Mouse (Mus musculus) heart, embryonic 11.5 days (tissue): ENCODE data around the gene Tkfc. TPM values are rescaled to one million over a fixed set of nuclear protein-coding genes. Genes with fewer than 3 reads are reported as not detected.
"Not testable (repeated sequence)": the region's sequence is repeated elsewhere in the genome, so short reads cannot be mapped to it uniquely, and the experiment has no call there.

Experiments used
- ATAC-seq: fragments of 200-750 bp; cut with Nextera tagmentation; replicated peaks from 2 replicates; pipeline ENCODE4 v1.8.0; 2017; ENCODE audit warnings: moderate library complexity; ENCODE audit not compliant: insufficient number of reproducible peaks, low FRiP score, low TSS enrichment
- H3K27ac ChIP-seq: fragments of 300-500 bp; sonication (generic); 2 replicates; pipeline ENCODE4 v1.5.1; 2014; ENCODE audit warnings: mild to moderate bottlenecking, low read depth, low read length
- H3K27me3 ChIP-seq: fragments of 300-500 bp; sonication (generic); 2 replicates; pipeline ENCODE4 v1.6.1; 2014; ENCODE audit warnings: mild to moderate bottlenecking, low read length, mixed read lengths; ENCODE audit not compliant: control insufficient read depth, insufficient read depth
- H3K36me3 ChIP-seq: fragments of 300-500 bp; sonication (generic); 2 replicates; pipeline ENCODE4 v1.6.1; 2014; ENCODE audit warnings: mild to moderate bottlenecking, low read length, moderate library complexity, mixed read lengths; ENCODE audit not compliant: control insufficient read depth, insufficient read depth
- H3K4me1 ChIP-seq: fragments of 300-500 bp; sonication (generic); 2 replicates; pipeline ENCODE4 v1.6.1; 2014; ENCODE audit warnings: low read length; ENCODE audit not compliant: control insufficient read depth, insufficient read depth
- H3K4me2 ChIP-seq: fragments of 300-500 bp; sonication (generic); 2 replicates; pipeline ENCODE4 v1.6.1; 2014; ENCODE audit warnings: mild to moderate bottlenecking, moderate library complexity
- H3K4me3 ChIP-seq: fragments of 300-500 bp; sonication (generic); 2 replicates; pipeline ENCODE4 v1.5.1; 2014; ENCODE audit warnings: low read depth, low read length
- H3K9ac ChIP-seq: fragments of 300-500 bp; sonication (generic); 2 replicates; pipeline ENCODE4 v1.6.1; 2014; ENCODE audit warnings: mild to moderate bottlenecking, low read depth, low read length, moderate library complexity
- H3K9me3 ChIP-seq: fragments of 300-500 bp; sonication (generic); replicated peaks from 2 replicates; pipeline ENCODE4 v1.6.1; 2016; ENCODE audit warnings: low read length; ENCODE audit not compliant: control insufficient read depth
- whole genome bisulfite sequencing: fragments of 180-500 bp; shearing (Covaris S2); extraction: QIAGEN DNeasy Blood & Tissue Kit; methylation state at CpG from one replicate; pipeline ENCODE4 v1.1.7; 2014; ENCODE audit not compliant: insufficient replicate concordance; 5-methylcytosine and 5-hydroxymethylcytosine counted together
- polyA plus RNA-seq: library from polyadenylated mRNA; unstranded; fragments of >200 nt; fragmentation: Nextera tagmentation; extraction: Ambion mirVana; gene quantifications from 2 replicates; pipeline ENCODE4 v1.2.1, GENCODE M21; 2014

Gene Tkfc
- polyA plus RNA-seq, 1 experiment from 2014 or later, result 14.3 TPM

GRCm38 (mm10) chr19:10557837-10558375 lies 47.5 kb downstream of the Tkfc start:
- not testable (repeated sequence) for H3K36me3 ChIP-seq, ATAC-seq, H3K4me2 ChIP-seq, H3K27ac ChIP-seq, H3K4me3 ChIP-seq, H3K9me3 ChIP-seq, H3K27me3 ChIP-seq, H3K9ac ChIP-seq
- peaks cover 16% of the 10 kb centered on the region for H3K4me1 ChIP-seq
- 70% methylated on average over 4 of the region's 4 CpGs for WGBS

GRCm38 (mm10) chr19:10557430-10557829 lies 48.0 kb downstream of the Tkfc start:
- Histone ChIP-seq H3K9me3 (no peaks in the 10 kb centered on the region), H3K4me1 (peaks cover 16% of the 10 kb centered on the region), H3K27me3 (no peaks in the 10 kb centered on the region), H3K9ac (no peak overlapping the region), H3K27ac (no peak overlapping the region), H3K4me2 (no peak overlapping the region), H3K4me3 (no peak overlapping the region), H3K36me3 (no peaks in the 10 kb centered on the region)
- WGBS, result 77% methylated on average over 2 of the region's 2 CpGs
- no peak for ATAC-seq

GRCm38 (mm10) chr19:10557001-10557400 lies 48.5 kb downstream of the Tkfc start:
- Histone ChIP-seq H3K9me3 (no peaks in the 10 kb centered on the region), H3K4me1 (peaks cover 16% of the 10 kb centered on the region), H3K9ac (no peak overlapping the region), H3K4me3 (no peak overlapping the region), H3K4me2 (no peak overlapping the region), H3K27me3 (no peaks in the 10 kb centered on the region), H3K36me3 (no peaks in the 10 kb centered on the region), H3K27ac (no peak overlapping the region)
- 57% methylated on average over 2 of the region's 2 CpGs for WGBS
- ATAC-seq, result no peak

- Histone ChIP-seq H3K4me3 (peak within 1 kb of the TSS; percentile 71), H3K27ac (peak within 1 kb of the TSS; percentile 77), H3K36me3 (peaks cover 1% of the 10 kb centered on the region; the same call in 1 of the 2 replicates), H3K4me1 (peaks cover 11% of the 10 kb centered on the region), H3K9ac (peak within 1 kb of the TSS; percentile 86), H3K9me3 (no peaks in the 10 kb centered on the region), H3K27me3 (no peaks in the 10 kb centered on the region), H3K4me2 (peak within 1 kb of the TSS; percentile 87)
- 1% methylated on average over 43 of the region's 43 CpGs for WGBS
- peak; percentile 92 for ATAC-seq
Measured at GRCm38 (mm10) chr19:10555624-10556510, 49.6 kb downstream of the Tkfc start, which contains the start of gene Tmem216. TSS of gene Tmem216 (minus strand) at chr19:10556238.

- Histone ChIP-seq H3K27ac (no peak overlapping the region), H3K27me3 (no peaks in the 10 kb centered on the region), H3K36me3 (peaks cover 42% of the 10 kb centered on the region), H3K4me3 (no peak overlapping the region), H3K4me2 (no peak overlapping the region), H3K9me3 (no peaks in the 10 kb centered on the region), H3K9ac (no peak overlapping the region), H3K4me1 (no peaks in the 10 kb centered on the region)
- 72% methylated on average over 5 of the region's 5 CpGs for WGBS
- no peak for ATAC-seq
Measured at GRCm38 (mm10) chr19:10539454-10539853, 66.0 kb downstream of the Tkfc start.

Other genes with a start within 250 kb of the Tkfc start
- 1.2 and 2.0 TPM in 2 replicates for gene Syt7, start 216.6 kb downstream of the Tkfc start, polyA plus RNA-seq
- 0.19 TPM in 1 of 2 replicates, not detected in the other for gene Lrrc10b, start 148.2 kb downstream of the Tkfc start, polyA plus RNA-seq
- gene Ppp1r32, start 122.7 kb downstream of the Tkfc start, polyA plus RNA-seq, result not detected in 2 replicates
- gene Cpsf7, start 80.4 kb downstream of the Tkfc start, polyA plus RNA-seq, result 39.3 and 41.2 TPM in 2 replicates
- gene Sdhaf2, start 79.5 kb downstream of the Tkfc start, polyA plus RNA-seq, result 51.7 and 62.6 TPM in 2 replicates
- 22.9 and 24.4 TPM in 2 replicates for gene Tmem216, start 49.4 kb downstream of the Tkfc start, polyA plus RNA-seq
- 12.8 and 14.3 TPM in 2 replicates for gene Cyb561a3, start 28.5 kb downstream of the Tkfc start, polyA plus RNA-seq
- 31.7 and 32.0 TPM in 2 replicates for gene Tmem138, start 28.3 kb downstream of the Tkfc start, polyA plus RNA-seq
- gene Ddb1, start 327 bp downstream of the Tkfc start, polyA plus RNA-seq, result 265 and 328 TPM in 2 replicates
- gene Vwce, start 28.6 kb upstream of the Tkfc start, polyA plus RNA-seq, result 0.46 and 0.55 TPM in 2 replicates
- not detected in 2 replicates for gene Pga5, start 72.4 kb upstream of the Tkfc start, polyA plus RNA-seq
- 21.9 and 22.5 TPM in 2 replicates for gene Vps37c, start 83.1 kb upstream of the Tkfc start, polyA plus RNA-seq
- 0.39 and 0.72 TPM in 2 replicates for gene Cd5, start 133.3 kb upstream of the Tkfc start, polyA plus RNA-seq
- not detected in 2 replicates for gene Cd6, start 224.4 kb upstream of the Tkfc start, polyA plus RNA-seq
- 0.19 and 0.31 TPM in 2 replicates for gene Slc15a3, start 234.1 kb upstream of the Tkfc start, polyA plus RNA-seq